ENCODE assay signal across 25 mouse cellular contexts in genomic region chr2:10615500-10615899, GRCm38 (mm10).
DNase-seq lines count a peak whose midpoint lies in the region; ATAC-seq and TF ChIP-seq lines count a peak whose summit lies in the region.
"Had no signal": no experiment of that assay in that cellular context is flagged by ENCODE, and none has a peak within 500 bp of the region (broad histone marks: within the 10 kb centered on the region; RNA-seq: fewer than 3 reads in every experiment).

No protein-coding gene starts in this region.

- H3K27me3 ChIP-seq in kidney, embryonic 14.5 days (ENCODE audit: control insufficient read depth, insufficient read depth, low read length) = no peaks in the 10 kb centered on the region
- H3K27me3 ChIP-seq in kidney, embryonic 16.5 days (ENCODE audit: insufficient read depth, low read length) = no peaks in the 10 kb centered on the region
- H3K27me3 ChIP-seq in kidney, adult 2 months (replicated peaks; ENCODE audit: control insufficient read depth, insufficient read depth, low read length) = no peaks in the 10 kb centered on the region
- H3K27me3 ChIP-seq: CH12.LX; embryonic facial prominence, embryonic 12.5 days; forebrain, embryonic 13.5 days had no signal

- no peak overlapping the region for H3K4me3 ChIP-seq in kidney, embryonic 14.5 days (ENCODE audit: low read length)
- no peak overlapping the region for H3K4me3 ChIP-seq in kidney, embryonic 16.5 days (ENCODE audit: low read length)
- H3K4me3 ChIP-seq in kidney, adult 2 months (ENCODE audit: insufficient read depth, low read depth, low read length) = no peak overlapping the region
- H3K4me3 ChIP-seq: embryonic facial prominence, embryonic 10.5 days; embryonic facial prominence, embryonic 12.5 days; forebrain, embryonic 13.5 days had no signal

- no peak overlapping the region for H3K9ac ChIP-seq in kidney, embryonic 14.5 days (ENCODE audit: low read depth, low read length)
- no peak overlapping the region for H3K9ac ChIP-seq in kidney, embryonic 16.5 days (replicated peaks; ENCODE audit: low read length)
- H3K9ac ChIP-seq: embryonic facial prominence, embryonic 12.5 days; forebrain, embryonic 13.5 days had no signal

- no peak for TF ChIP-seq CTCF in kidney, adult 2 months (conservative IDR thresholded peaks at IDR 0.05; ENCODE audit: insufficient read depth, insufficient read length, low read depth, low read length)

- peak; percentile 57; the same call in 1 of the 2 replicates for ATAC-seq in kidney, embryonic 14.5 days (ENCODE audit: low FRiP score, low TSS enrichment)
- ATAC-seq in kidney, embryonic 16.5 days (ENCODE audit: low FRiP score, low TSS enrichment) = peak; percentile 61
- ATAC-seq: activated CD4-positive, CD25-positive, alpha-beta regulatory T cell, adult 4 months; CD4-positive, CD25-positive, alpha-beta regulatory T cell, adult 4 months; forebrain, embryonic 13.5 days; Patski had no signal

- no peak overlapping the region for H3K4me2 ChIP-seq in kidney, embryonic 14.5 days (replicated peaks; ENCODE audit: low read depth, low read length)
- no peak overlapping the region for H3K4me2 ChIP-seq in kidney, embryonic 16.5 days (replicated peaks; ENCODE audit: low read depth, low read length)
- H3K4me2 ChIP-seq: embryonic facial prominence, embryonic 12.5 days; forebrain, embryonic 13.5 days had no signal

- H3K36me3 ChIP-seq in kidney, embryonic 14.5 days (ENCODE audit: control insufficient read depth, insufficient read depth, low read length) = no peaks in the 10 kb centered on the region
- no peaks in the 10 kb centered on the region for H3K36me3 ChIP-seq in kidney, embryonic 16.5 days (ENCODE audit: insufficient read depth, low read length)
- H3K36me3 ChIP-seq in kidney, adult 2 months (ENCODE audit: control insufficient read depth, insufficient read depth, low read length) = no peaks in the 10 kb centered on the region
- H3K36me3 ChIP-seq: embryonic facial prominence, embryonic 10.5 days; embryonic facial prominence, embryonic 12.5 days; G1E had no signal

- no peak for DNase-seq in kidney, postnatal 25 days
- no peak for DNase-seq in kidney, adult 11 months
- peak; percentile 28 for DNase-seq in kidney, postnatal 10 days
- no peak for DNase-seq in kidney, adult 2 months
- peak; percentile 38 to 47 for DNase-seq in kidney, postnatal 4 days
- DNase-seq in kidney, adult 8-10 months = no peak
- DNase-seq: adrenal gland, adult 8-10 months; adrenal gland, postnatal 14 days; adrenal gland, postnatal 36 days; B cell, adult 2 months; cerebellum, adult 11-12 months; cerebellum, adult 2 months; cerebellum, adult 9-10 months; cerebellum, postnatal 10 days; cerebellum, postnatal 25 days had no signal

- no peak overlapping the region for H3K27ac ChIP-seq in kidney, embryonic 14.5 days (ENCODE audit: low read depth, low read length)
- no peak overlapping the region for H3K27ac ChIP-seq in kidney, embryonic 16.5 days (ENCODE audit: low read length)
- no peak overlapping the region for H3K27ac ChIP-seq in kidney, adult 2 months (ENCODE audit: insufficient read depth, low read depth, low read length)
- H3K27ac ChIP-seq: embryonic facial prominence, embryonic 10.5 days; embryonic facial prominence, embryonic 12.5 days; forebrain, embryonic 13.5 days had no signal

- H3K9me3 ChIP-seq in kidney, embryonic 14.5 days (ENCODE audit: control insufficient read depth, low read length) = no peaks in the 10 kb centered on the region
- no peaks in the 10 kb centered on the region for H3K9me3 ChIP-seq in kidney, embryonic 16.5 days (ENCODE audit: low read length)
- H3K9me3 ChIP-seq: embryonic facial prominence, embryonic 10.5 days; embryonic facial prominence, embryonic 12.5 days; forebrain, embryonic 13.5 days; G1E had no signal

- no peak for TF ChIP-seq POLR2A in kidney, adult 2 months (IDR thresholded peaks at IDR 0.05; ENCODE audit: low read depth, low read length)

- H3K4me1 ChIP-seq in kidney, embryonic 14.5 days (ENCODE audit: control insufficient read depth, insufficient read depth, low read length) = no peaks in the 10 kb centered on the region
- no peaks in the 10 kb centered on the region for H3K4me1 ChIP-seq in kidney, embryonic 16.5 days (ENCODE audit: insufficient read depth, low read length)
- no peaks in the 10 kb centered on the region for H3K4me1 ChIP-seq in kidney, adult 2 months (ENCODE audit: control insufficient read depth, insufficient read depth, low read length)
- H3K4me1 ChIP-seq: embryonic facial prominence, embryonic 10.5 days; embryonic facial prominence, embryonic 12.5 days; forebrain, embryonic 13.5 days had no signal

- 43% methylated on average over 2 of the region's 2 CpGs for WGBS in kidney, embryonic 14.5 days
- WGBS in kidney, embryonic 16.5 days = 48% methylated on average over 2 of the region's 2 CpGs
- WGBS in kidney, adult 2 months = 50% methylated on average over 2 of the region's 2 CpGs

Comparison
In these comparisons a context has a peak if more than half of its experiments do, and no peak if none do; other contexts are left out.
1. DNase-seq: peak in kidney, postnatal 10 days (single experiment) and kidney, postnatal 4 days (2 of 2); none in kidney, postnatal 25 days (0 of 2), kidney, adult 11 months (single experiment), kidney, adult 2 months (single experiment) and kidney, adult 8-10 months (0 of 2).